Mouse (Mus musculus) testis, adult 2 months (tissue): ENCODE measurements around the gene Fbxo47.

ENCODE experiments used
- CTCF ChIP-seq: fragments of 200-500 bp; IDR thresholded peaks from 2 replicates; pipeline ENCODE4 v1.5.1; 2012; ENCODE audit warnings: low read depth, mild to moderate bottlenecking, inconsistent platforms, low read length, moderate library complexity; ENCODE audit not compliant: control insufficient read depth, insufficient read depth, insufficient replicate concordance
- POLR2A ChIP-seq: fragments of 200-500 bp; IDR thresholded peaks from 2 replicates; pipeline ENCODE4 v1.6.1; 2012; ENCODE audit warnings: low read depth, mild to moderate bottlenecking, inconsistent platforms, low read length, moderate library complexity; ENCODE audit not compliant: control insufficient read depth

DNA sequence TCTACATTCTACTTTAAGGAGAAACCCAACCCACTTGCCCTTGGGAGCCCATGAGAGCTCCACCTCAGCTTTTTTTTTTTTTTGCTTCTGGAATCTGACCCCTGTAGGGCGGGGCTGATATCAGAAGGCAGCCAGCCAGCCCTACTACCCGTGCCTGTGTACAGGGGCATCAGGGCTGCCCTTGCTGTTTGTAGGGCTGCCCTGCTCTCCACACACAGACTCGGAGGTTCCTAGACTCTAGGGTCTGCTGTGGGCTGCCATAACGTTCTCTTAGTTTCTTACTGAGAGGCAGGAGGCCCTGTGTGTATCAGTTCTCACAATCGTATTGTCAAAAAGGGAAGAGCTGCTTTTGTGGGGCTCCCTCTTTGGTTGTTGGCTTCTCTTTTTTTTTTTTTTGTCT is 66.6 kb downstream of the Fbxo47 start:
- no peak for TF ChIP-seq POLR2A
- TF ChIP-seq CTCF: no peak
